Mouse (Mus musculus) natural killer cell, adult 2 months (primary cell): Measurements from ENCODE around the gene Fstl1.

ENCODE experiments used
- DNase-seq, 2 experiments: peaks; one replicate each; pipeline ENCODE4 v3.0.0; 2022; ENCODE audit warnings: low spot score in 2 of 2

Gene Fstl1

GRCm38 (mm10) chr16:37868506-37869469 lies 92.1 kb downstream of the Fstl1 start:
- peak in 1 of 2 experiments; percentile 35 for DNase-seq

GRCm38 (mm10) chr16:37869470-37870231 lies 93.0 kb downstream of the Fstl1 start:
- DNase-seq, result no peak

GRCm38 (mm10) chr16:37871112-37871715 lies 94.5 kb downstream of the Fstl1 start:
- DNase-seq, result no peak

- DNase-seq, result no peak
Observed at GRCm38 (mm10) chr16:37874501-37875235, 98.0 kb downstream of the Fstl1 start.

- DNase-seq, result no peak
Observed at GRCm38 (mm10) chr16:37877406-37877805, 100.7 kb downstream of the Fstl1 start.

GRCm38 (mm10) chr16:37878951-37879505 lies 102.4 kb downstream of the Fstl1 start:
- no peak for DNase-seq

GRCm38 (mm10) chr16:37879750-37880419 lies 103.2 kb downstream of the Fstl1 start:
- no peak for DNase-seq

- DNase-seq, result no peak
Observed at GRCm38 (mm10) chr16:37881168-37881567, 104.5 kb downstream of the Fstl1 start.
